Mouse (Mus musculus) lung, embryonic 15.5 days (tissue): ENCODE measurements around the gene Hoga1. TPM values are rescaled to one million over a fixed set of nuclear protein-coding genes. Genes with fewer than 3 reads are reported as not detected.

Experiments used
- ATAC-seq: fragments of 200-750 bp; cut with Nextera tagmentation; 2 replicates; pipeline ENCODE4 v1.8.0; 2017; ENCODE audit warnings: moderate number of reproducible peaks, borderline replicate concordance; ENCODE audit not compliant: low FRiP score, low TSS enrichment; ENCODE audit errors: extremely low read depth
- H3K27ac ChIP-seq: fragments of 300-500 bp; sonication (generic); 2 replicates; pipeline ENCODE4 v1.5.1; 2015; ENCODE audit warnings: moderate library complexity, mild to moderate bottlenecking, inconsistent platforms
- H3K27me3 ChIP-seq: fragments of 300-500 bp; sonication (generic); 2 replicates; pipeline ENCODE4 v1.6.1; 2015; ENCODE audit warnings: inconsistent platforms
- H3K36me3 ChIP-seq: fragments of 300-500 bp; sonication (generic); 2 replicates; pipeline ENCODE4 v1.6.1; 2015; ENCODE audit warnings: inconsistent platforms
- H3K4me1 ChIP-seq: fragments of 300-500 bp; sonication (generic); 2 replicates; pipeline ENCODE4 v1.6.1; 2015; ENCODE audit warnings: inconsistent platforms
- H3K4me2 ChIP-seq: fragments of 300-500 bp; sonication (generic); 2 replicates; pipeline ENCODE4 v1.6.1; 2015; ENCODE audit warnings: inconsistent platforms, mild to moderate bottlenecking, moderate library complexity
- H3K4me3 ChIP-seq: fragments of 300-500 bp; sonication (generic); 2 replicates; pipeline ENCODE4 v1.5.1; 2015; ENCODE audit warnings: mild to moderate bottlenecking, inconsistent platforms
- H3K9ac ChIP-seq: fragments of 300-500 bp; sonication (generic); 2 replicates; pipeline ENCODE4 v1.6.1; 2015; ENCODE audit warnings: inconsistent platforms
- H3K9me3 ChIP-seq: fragments of 300-500 bp; sonication (generic); 2 replicates; pipeline ENCODE4 v1.6.1; 2016; ENCODE audit warnings: inconsistent platforms
- whole genome bisulfite sequencing: fragments of 180-500 bp; shearing (Covaris S2); methylation state at CpG from one replicate; pipeline ENCODE4 v1.1.7; 2015; 5-methylcytosine and 5-hydroxymethylcytosine counted together
- polyA plus RNA-seq: library from polyadenylated mRNA; unstranded; fragments of >200 nt; fragmentation: Nextera tagmentation; extraction: Ambion mirVana; gene quantifications from 2 replicates; pipeline ENCODE4 v1.2.1, GENCODE M21; 2015

Hoga1 gene
- polyA plus RNA-seq, 1 experiment from 2014 or later: 1.5 TPM

GRCm38 (mm10) chr19:42099406-42099805 is 54.0 kb downstream of the Hoga1 start:
- 84% methylated on average over 3 of the region's 3 CpGs for WGBS
- H3K4me2 ChIP-seq: no peak overlapping the region
- no peak overlapping the region for H3K4me3 ChIP-seq
- peaks cover 15% of the 10 kb centered on the region; the same call in 1 of the 2 replicates for H3K36me3 ChIP-seq
- no peak overlapping the region for H3K9ac ChIP-seq
- H3K4me1 ChIP-seq: no peaks in the 10 kb centered on the region
- H3K9me3 ChIP-seq: no peaks in the 10 kb centered on the region
- ATAC-seq: no peak
- H3K27ac ChIP-seq: no peak overlapping the region
- no peaks in the 10 kb centered on the region for H3K27me3 ChIP-seq

GRCm38 (mm10) chr19:42104681-42105080 is 59.3 kb downstream of the Hoga1 start:
- H3K4me3 ChIP-seq: no peak overlapping the region
- 95% methylated on average over 9 of the region's 9 CpGs for WGBS
- ATAC-seq: no peak
- peaks cover 30% of the 10 kb centered on the region for H3K36me3 ChIP-seq
- no peaks in the 10 kb centered on the region for H3K4me1 ChIP-seq
- H3K4me2 ChIP-seq: no peak overlapping the region
- H3K9me3 ChIP-seq: no peaks in the 10 kb centered on the region
- no peak overlapping the region for H3K9ac ChIP-seq
- H3K27ac ChIP-seq: no peak overlapping the region
- H3K27me3 ChIP-seq: no peaks in the 10 kb centered on the region

GRCm38 (mm10) chr19:42115783-42116335 is 70.4 kb downstream of the Hoga1 start:
- no peak overlapping the region for H3K9ac ChIP-seq
- no peak overlapping the region for H3K4me3 ChIP-seq

GRCm38 (mm10) chr19:42118142-42118541 is 72.7 kb downstream of the Hoga1 start:
- Histone ChIP-seq H3K36me3 (peaks cover 64% of the 10 kb centered on the region), H3K9ac (no peak overlapping the region), H3K4me2 (no peak overlapping the region), H3K9me3 (no peaks in the 10 kb centered on the region), H3K4me1 (no peaks in the 10 kb centered on the region), H3K27me3 (no peaks in the 10 kb centered on the region), H3K27ac (no peak overlapping the region), H3K4me3 (no peak overlapping the region)
- ATAC-seq: no peak
- 92% methylated on average over 9 of the region's 9 CpGs for WGBS

More at GRCm38 (mm10) chr19:42115783-42116335, 70.4 kb downstream of the Hoga1 start:
- Histone ChIP-seq H3K36me3 (peaks cover 46% of the 10 kb centered on the region), H3K4me2 (no peak overlapping the region), H3K27ac (peak overlapping the region; percentile 82), H3K27me3 (no peaks in the 10 kb centered on the region), H3K9me3 (no peaks in the 10 kb centered on the region), H3K4me1 (no peaks in the 10 kb centered on the region)
- 67% methylated on average over 4 of the region's 4 CpGs for WGBS
- peak; percentile 64; the same call in 1 of the 2 replicates for ATAC-seq

- Histone ChIP-seq H3K36me3 (peaks cover 66% of the 10 kb centered on the region), H3K4me1 (no peaks in the 10 kb centered on the region), H3K4me3 (no peak overlapping the region), H3K27me3 (no peaks in the 10 kb centered on the region), H3K27ac (no peak overlapping the region), H3K9ac (no peak overlapping the region), H3K9me3 (no peaks in the 10 kb centered on the region), H3K4me2 (no peak overlapping the region)
- ATAC-seq: no peak
- WGBS: 66% methylated on average over 5 of the region's 5 CpGs
Observed at GRCm38 (mm10) chr19:42118596-42118995, 73.2 kb downstream of the Hoga1 start.

- H3K9me3 ChIP-seq: no peaks in the 10 kb centered on the region
- peaks cover 8% of the 10 kb centered on the region; the same call in 1 of the 2 replicates for H3K4me1 ChIP-seq
- no peak overlapping the region for H3K9ac ChIP-seq
- no peak overlapping the region for H3K4me2 ChIP-seq
- H3K4me3 ChIP-seq: no peak overlapping the region
- no peak overlapping the region for H3K27ac ChIP-seq
- ATAC-seq: no peak
- H3K27me3 ChIP-seq: no peaks in the 10 kb centered on the region
- WGBS: 84% methylated on average over 8 of the region's 8 CpGs
- H3K36me3 ChIP-seq: peaks cover 71% of the 10 kb centered on the region
Observed at GRCm38 (mm10) chr19:42120451-42120850, 75.0 kb downstream of the Hoga1 start.

Other genes starting within 250 kb of the Hoga1 start
- 29.8 and 30.8 TPM in 2 replicates for gene Arhgap19, start 243.6 kb upstream of the Hoga1 start, polyA plus RNA-seq
- 7.2 and 7.3 TPM in 2 replicates for gene Frat1, start 215.6 kb upstream of the Hoga1 start, polyA plus RNA-seq
- 4.1 and 4.4 TPM in 2 replicates for gene Frat2, start 197.5 kb upstream of the Hoga1 start, polyA plus RNA-seq
- gene Rrp12, start 149.4 kb upstream of the Hoga1 start, polyA plus RNA-seq: 13.7 and 13.8 TPM in 2 replicates
- gene Pgam1, start 133.7 kb upstream of the Hoga1 start, polyA plus RNA-seq: 619 and 635 TPM in 2 replicates
- gene Exosc1, start 112.2 kb upstream of the Hoga1 start, polyA plus RNA-seq: 71.4 and 72.6 TPM in 2 replicates
- gene Zdhhc16, start 112.1 kb upstream of the Hoga1 start, polyA plus RNA-seq: 88.1 and 96.2 TPM in 2 replicates
- gene Mms19, start 64.5 kb upstream of the Hoga1 start, polyA plus RNA-seq: 29.7 and 35.3 TPM in 2 replicates
- 17.2 and 17.5 TPM in 2 replicates for gene Ubtd1, start 63.8 kb upstream of the Hoga1 start, polyA plus RNA-seq
- 0.31 and 0.58 TPM in 2 replicates for gene Ankrd2, start 9.6 kb upstream of the Hoga1 start, polyA plus RNA-seq
- gene 4933411K16Rik, start 6.6 kb downstream of the Hoga1 start, polyA plus RNA-seq: not detected in 2 replicates
- gene Morn4, start 40.7 kb downstream of the Hoga1 start, polyA plus RNA-seq: 21.1 and 22.9 TPM in 2 replicates
- 21.7 and 26.1 TPM in 2 replicates for gene Pi4k2a, start 44.9 kb downstream of the Hoga1 start, polyA plus RNA-seq
- 64.3 and 64.4 TPM in 2 replicates for gene Avpi1, start 83.4 kb downstream of the Hoga1 start, polyA plus RNA-seq
- gene Marveld1, start 101.8 kb downstream of the Hoga1 start, polyA plus RNA-seq: 17.1 and 21.0 TPM in 2 replicates
- gene Zfyve27, start 118.3 kb downstream of the Hoga1 start, polyA plus RNA-seq: 23.3 and 28.2 TPM in 2 replicates
- gene Sfrp5, start 156.6 kb downstream of the Hoga1 start, polyA plus RNA-seq: 0.95 and 1.1 TPM in 2 replicates
- 0.09 and 0.10 TPM in 2 replicates for gene Golga7b, start 202.0 kb downstream of the Hoga1 start, polyA plus RNA-seq